Mouse (Mus musculus) heart, adult 2 months (tissue): ENCODE results near the gene Rnf126. TPM values are rescaled to one million over a fixed set of nuclear protein-coding genes. Genes with fewer than 3 reads are reported as not detected.

Source experiments
- DNase-seq, 2 experiments: peaks; one replicate each; pipeline ENCODE4 v3.0.0; 2021
- H3K27ac ChIP-seq: fragments of 200-600 bp; 2 replicates; pipeline ENCODE4 v1.8.1; 2022
- H3K27me3 ChIP-seq: fragments of 200-500 bp; 2 replicates; pipeline ENCODE4 v1.6.1; 2012; ENCODE audit warnings: mild to moderate bottlenecking, low read length, inconsistent platforms, mixed read lengths; ENCODE audit not compliant: control insufficient read depth, insufficient read depth
- H3K36me3 ChIP-seq: fragments of 200-500 bp; 2 replicates; pipeline ENCODE4 v1.6.1; 2012; ENCODE audit warnings: low read length, inconsistent platforms; ENCODE audit not compliant: control insufficient read depth, insufficient read depth
- H3K4me1 ChIP-seq: fragments of 200-500 bp; 2 replicates; pipeline ENCODE4 v1.6.1; 2011; ENCODE audit warnings: low read length; ENCODE audit not compliant: control insufficient read depth, insufficient read depth
- H3K4me3 ChIP-seq: fragments of 200-600 bp; 2 replicates; pipeline ENCODE4 v1.8.1; 2022
- H3K79me2 ChIP-seq: fragments of 200-500 bp; replicated peaks from 2 replicates; pipeline ENCODE4 v1.6.1; 2012; ENCODE audit warnings: mild to moderate bottlenecking, inconsistent platforms, low read length, moderate library complexity, mixed read lengths; ENCODE audit not compliant: control insufficient read depth, insufficient read depth
- H3K9ac ChIP-seq: fragments of 200-500 bp; 2 replicates; pipeline ENCODE4 v1.6.1; 2012; ENCODE audit warnings: low read depth, mild to moderate bottlenecking, control low read depth, inconsistent platforms, low read length, mixed read lengths
- CTCF ChIP-seq: fragments of 200-600 bp; IDR thresholded peaks from 2 replicates; pipeline ENCODE4 v1.8.1; 2022; ENCODE audit warnings: antibody characterized with exemption, mild to moderate bottlenecking, moderate library complexity
- EP300 ChIP-seq: fragments of 200-500 bp; IDR thresholded peaks from 2 replicates; pipeline ENCODE4 v1.6.1; 2011; ENCODE audit warnings: low read depth, low read length, control low read depth; ENCODE audit not compliant: insufficient read depth
- POLR2A ChIP-seq: fragments of 200-500 bp; IDR thresholded peaks from 2 replicates; pipeline ENCODE4 v1.6.1; 2011; ENCODE audit warnings: mild to moderate bottlenecking, low read depth, low read length, control low read depth; ENCODE audit not compliant: insufficient read depth
- WGBS: fragments of 180-500 bp; shearing (Covaris S2); methylation state at CpG from one replicate; pipeline ENCODE4 v1.1.7; 2018; 5-methylcytosine and 5-hydroxymethylcytosine counted together
- intact Hi-C: fragments of 180-260 bp; cut with DNase I; formaldehyde crosslinking; loops from one replicate; pipeline ENCODE4 v1.15.1; 2025
- polyA plus RNA-seq: library from polyadenylated mRNA; depleted of rRNA; stranded (reverse); fragments of >200 nt; gene quantifications from 2 replicates; pipeline ENCODE4 v1.2.3, GENCODE M21; 2012; rRNA removed
- total RNA-seq, 2 experiments: library from RNA; stranded (reverse); gene quantifications; 2 replicates each; pipeline ENCODE4 v1.2.3; 2021

Rnf126 gene
- total and polyA plus RNA-seq, 3 experiments, result 22.9 to 48.0 (median 23.6) TPM

DNA sequence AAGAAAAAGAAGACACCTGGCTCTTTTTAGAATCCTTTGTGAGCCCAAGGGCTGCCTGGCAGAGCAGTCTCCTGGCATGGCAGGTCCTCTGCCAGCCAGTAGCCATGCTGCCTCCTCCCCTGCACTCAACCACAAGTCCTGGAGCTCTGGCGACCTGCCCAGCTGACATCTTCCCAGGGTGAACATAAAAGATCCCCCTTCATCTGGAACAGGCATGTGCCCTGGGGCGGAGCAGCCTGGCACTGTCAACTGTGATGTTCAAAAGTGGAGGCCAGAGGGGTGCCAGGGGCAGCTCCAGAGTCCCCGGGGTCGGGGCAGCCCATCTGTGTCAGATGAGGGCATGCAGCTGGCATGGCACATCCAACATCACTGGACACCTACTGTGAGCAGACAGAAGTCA is 51.8 kb downstream of the Rnf126 start:
- intact Hi-C loops, result no loop called here
- DNase-seq, result no peak

DNA sequence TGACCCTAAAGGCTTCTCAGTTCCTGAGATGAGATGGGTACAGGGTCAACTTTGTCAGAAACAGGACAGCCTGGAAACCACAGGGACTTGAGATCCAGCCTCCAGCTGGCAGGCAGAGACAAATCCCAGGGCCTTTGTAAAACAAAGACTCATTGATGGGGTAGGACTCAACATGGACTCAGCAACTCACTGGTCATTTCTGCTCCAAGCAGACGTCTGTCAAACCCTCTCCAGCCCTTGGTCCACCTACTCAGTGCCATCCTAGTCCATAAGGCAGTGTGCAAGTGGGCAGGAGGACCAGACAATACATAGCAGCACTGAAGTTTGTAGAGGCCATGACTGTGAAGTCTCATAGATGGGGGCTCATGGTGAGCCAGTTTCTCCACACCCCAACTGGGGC is 53.6 kb downstream of the Rnf126 start:
- Histone ChIP-seq H3K79me2 (no peaks in the 10 kb centered on the region), H3K9ac (no peak overlapping the region), H3K36me3 (no peaks in the 10 kb centered on the region), H3K4me3 (no peak overlapping the region), H3K27me3 (peaks cover 4% of the 10 kb centered on the region; the same call in 1 of the 2 replicates), H3K4me1 (peaks cover 5% of the 10 kb centered on the region), H3K27ac (no peak overlapping the region)
- TF ChIP-seq EP300 (no peak; the same call in 1 of the 2 replicates), POLR2A (no peak)
- no peak for DNase-seq
- WGBS, result 19% methylated on average over 1 of the region's 1 CpGs
- intact Hi-C loops, result no loop called here

More for the DNA sequence above, 51.8 kb downstream of the Rnf126 start:
- TF ChIP-seq EP300, result no peak
- no peak for TF ChIP-seq CTCF
- TF ChIP-seq POLR2A, result no peak
- no peaks in the 10 kb centered on the region for H3K79me2 ChIP-seq
- H3K27me3 ChIP-seq, result peaks cover 4% of the 10 kb centered on the region; the same call in 1 of the 2 replicates
- no peak overlapping the region for H3K9ac ChIP-seq
- no peak overlapping the region for H3K27ac ChIP-seq
- H3K4me3 ChIP-seq, result no peak overlapping the region
- peaks cover 3% of the 10 kb centered on the region; the same call in 1 of the 2 replicates for H3K4me1 ChIP-seq
- H3K36me3 ChIP-seq, result no peaks in the 10 kb centered on the region
- 53% methylated on average over 4 of the region's 4 CpGs for WGBS

GRCm38 (mm10) chr10:79712499-79713126 is 54.1 kb downstream of the Rnf126 start:
- Histone ChIP-seq H3K27me3 (peaks cover 4% of the 10 kb centered on the region; the same call in 1 of the 2 replicates), H3K79me2 (no peaks in the 10 kb centered on the region), H3K9ac (no peak overlapping the region), H3K4me1 (peaks cover 5% of the 10 kb centered on the region), H3K36me3 (no peaks in the 10 kb centered on the region), H3K27ac (no peak overlapping the region), H3K4me3 (no peak overlapping the region)
- WGBS, result 16% methylated on average over 4 of the region's 6 CpGs
- TF ChIP-seq CTCF (peak; percentile 65), POLR2A (no peak; the same call in 1 of the 2 replicates), EP300 (0 out of 2 replicates have a peak, but pooled peaks have one; percentile 30)
- peak; percentile 73 to 82 for DNase-seq
- intact Hi-C loops, result no loop called here

DNA sequence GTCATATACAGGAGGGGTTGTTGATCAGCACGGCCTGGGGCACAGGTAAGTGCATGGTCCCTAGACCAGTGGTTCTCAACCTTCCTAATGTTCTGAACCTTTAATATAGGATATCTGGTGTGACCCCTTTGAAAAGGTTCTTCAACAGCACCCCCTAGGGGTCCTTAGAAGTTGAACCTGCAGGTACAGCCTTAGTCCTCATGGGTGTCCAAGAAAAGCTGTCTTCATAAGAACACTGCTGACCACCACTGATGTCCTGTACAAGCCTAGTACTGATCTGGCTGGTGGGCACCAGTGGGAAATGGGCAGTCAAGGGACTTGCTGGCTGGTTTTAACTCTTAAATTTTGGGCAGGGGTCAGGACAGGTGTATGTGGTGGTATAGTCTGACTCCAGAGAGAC is 54.7 kb downstream of the Rnf126 start:
- Histone ChIP-seq H3K27ac (no peak overlapping the region), H3K4me3 (no peak overlapping the region), H3K36me3 (no peaks in the 10 kb centered on the region; the same call in 1 of the 2 replicates), H3K27me3 (peaks cover 3% of the 10 kb centered on the region; the same call in 1 of the 2 replicates), H3K4me1 (peaks cover 9% of the 10 kb centered on the region), H3K79me2 (0 out of 2 replicates have a peak, but pooled peaks cover 3% of the 10 kb centered on the region), H3K9ac (no peak overlapping the region)
- WGBS, result 76% methylated on average over 1 of the region's 1 CpGs
- no peak for TF ChIP-seq POLR2A
- TF ChIP-seq EP300, result no peak
- TF ChIP-seq CTCF, result no peak
- intact Hi-C loops, result no loop called here
- no peak for DNase-seq

- H3K27me3 ChIP-seq, result no peaks in the 10 kb centered on the region
- TF ChIP-seq EP300, result no peak
- 0 out of 2 replicates have a peak, but pooled peaks have one; percentile 25 for TF ChIP-seq POLR2A
- H3K9ac ChIP-seq, result no peak overlapping the region
- peaks cover 21% of the 10 kb centered on the region for H3K4me1 ChIP-seq
- H3K36me3 ChIP-seq, result no peaks in the 10 kb centered on the region; the same call in 1 of the 2 replicates
- no peak for DNase-seq
- intact Hi-C loops, result loop anchor here (5.0 kb wide), 1 partner anchor 73 kb away; no protein-coding TSS in a partner anchor
- 39% methylated on average over 7 of the region's 7 CpGs for WGBS
- H3K27ac ChIP-seq, result no peak overlapping the region
- peaks cover 8% of the 10 kb centered on the region; the same call in 1 of the 2 replicates for H3K79me2 ChIP-seq
- no peak overlapping the region for H3K4me3 ChIP-seq
Measured at GRCm38 (mm10) chr10:79709307-79709706, 57.4 kb downstream of the Rnf126 start.

DNA sequence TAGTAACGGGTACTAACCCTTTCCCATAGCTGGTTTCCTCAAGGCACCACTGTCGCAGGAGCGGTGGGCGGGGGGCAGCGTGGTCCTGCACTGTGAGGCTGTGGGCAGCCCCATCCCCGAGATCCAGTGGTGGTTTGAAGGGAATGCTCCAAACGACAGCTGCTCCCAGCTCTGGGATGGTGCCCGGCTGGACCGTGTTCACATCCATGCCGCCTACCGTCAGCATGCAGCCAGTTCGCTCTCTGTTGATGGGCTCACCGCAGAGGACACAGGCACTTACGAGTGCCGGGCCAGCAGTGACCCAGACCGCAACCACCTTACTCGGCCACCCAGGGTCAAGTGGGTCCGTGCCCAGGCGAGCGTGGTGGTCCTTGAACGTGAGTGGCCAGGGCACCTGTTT is 58.1 kb downstream of the Rnf126 start:
- Histone ChIP-seq H3K27ac (no peak overlapping the region), H3K79me2 (peaks cover 8% of the 10 kb centered on the region; the same call in 1 of the 2 replicates), H3K27me3 (no peaks in the 10 kb centered on the region), H3K9ac (0 out of 2 replicates have a peak overlapping the region, but pooled peaks have one; percentile 8), H3K4me1 (peaks cover 22% of the 10 kb centered on the region), H3K36me3 (no peaks in the 10 kb centered on the region; the same call in 1 of the 2 replicates), H3K4me3 (no peak overlapping the region)
- intact Hi-C loops, result loop anchor here (5.0 kb wide), 1 partner anchor 74 kb away; no protein-coding TSS in a partner anchor
- WGBS, result 66% methylated on average over 21 of the region's 21 CpGs
- no peak for DNase-seq
- TF ChIP-seq EP300, result no peak
- no peak for TF ChIP-seq CTCF
- no peak for TF ChIP-seq POLR2A

Other genes starting within 250 kb of the Rnf126 start
Only the 30 nearest of the 34 such genes appear.
- gene Mier2, start 211.8 kb downstream of the Rnf126 start, total RNA-seq, result 10 to 100 TPM; 12.7 to 12.9 TPM
- gene Mier2, start 211.8 kb downstream of the Rnf126 start, polyA plus RNA-seq, result 27.4 and 31.8 TPM in 2 replicates
- gene Theg, start 179.6 kb downstream of the Rnf126 start, total RNA-seq, result not detected
- 0.10 TPM in 1 of 2 replicates, not detected in the other for gene Theg, start 179.6 kb downstream of the Rnf126 start, polyA plus RNA-seq
- under 1 TPM in 1 of 2 experiments, not detected in 1; 0.10 TPM for gene C2cd4c, start 152.9 kb downstream of the Rnf126 start, total RNA-seq
- 0.02 and 0.09 TPM in 2 replicates for gene C2cd4c, start 152.9 kb downstream of the Rnf126 start, polyA plus RNA-seq
- 1 to 10 TPM; 1.9 to 2.1 TPM for gene Shc2, start 129.0 kb downstream of the Rnf126 start, total RNA-seq
- gene Shc2, start 129.0 kb downstream of the Rnf126 start, polyA plus RNA-seq, result 2.9 and 3.7 TPM in 2 replicates
- gene Odf3l2, start 121.2 kb downstream of the Rnf126 start, total RNA-seq, result not detected
- not detected in 2 replicates for gene Odf3l2, start 121.2 kb downstream of the Rnf126 start, polyA plus RNA-seq
- not detected for gene Madcam1, start 102.4 kb downstream of the Rnf126 start, total RNA-seq
- not detected in 2 replicates for gene Madcam1, start 102.4 kb downstream of the Rnf126 start, polyA plus RNA-seq
- gene Tpgs1, start 97.6 kb downstream of the Rnf126 start, total RNA-seq, result 10 to 100 TPM; 16.5 to 18.8 TPM
- 18.0 and 28.1 TPM in 2 replicates for gene Tpgs1, start 97.6 kb downstream of the Rnf126 start, polyA plus RNA-seq
- 100 to 1,000 TPM; 196 to 216 TPM for gene Cdc34, start 84.8 kb downstream of the Rnf126 start, total RNA-seq
- 352 and 397 TPM in 2 replicates for gene Cdc34, start 84.8 kb downstream of the Rnf126 start, polyA plus RNA-seq
- gene Gzmm, start 77.9 kb downstream of the Rnf126 start, total RNA-seq, result 1 to 10 TPM; 6.4 to 6.5 TPM
- 7.4 and 9.2 TPM in 2 replicates for gene Gzmm, start 77.9 kb downstream of the Rnf126 start, polyA plus RNA-seq
- 1,000 to 10,000 TPM; 1,364 to 1,491 TPM for gene Bsg, start 62.5 kb downstream of the Rnf126 start, total RNA-seq
- gene Bsg, start 62.5 kb downstream of the Rnf126 start, polyA plus RNA-seq, result 1,570 and 1,684 TPM in 2 replicates
- 10 to 100 TPM; 17.0 to 17.5 TPM for gene Hcn2, start 50.3 kb downstream of the Rnf126 start, total RNA-seq
- 23.8 and 33.5 TPM in 2 replicates for gene Hcn2, start 50.3 kb downstream of the Rnf126 start, polyA plus RNA-seq
- 10 to 100 TPM; 42.2 to 44.7 TPM for gene Polrmt, start 20.4 kb downstream of the Rnf126 start, total RNA-seq
- 47.0 and 52.3 TPM in 2 replicates for gene Polrmt, start 20.4 kb downstream of the Rnf126 start, polyA plus RNA-seq
- gene Fgf22, start 11.9 kb downstream of the Rnf126 start, total RNA-seq, result not detected
- gene Fgf22, start 11.9 kb downstream of the Rnf126 start, polyA plus RNA-seq, result not detected in 2 replicates
- 1 to 10 TPM; 3.8 to 4.7 TPM for gene Fstl3, start 10.3 kb upstream of the Rnf126 start, total RNA-seq
- 9.7 and 11.9 TPM in 2 replicates for gene Fstl3, start 10.3 kb upstream of the Rnf126 start, polyA plus RNA-seq
- gene Prss57, start 24.0 kb upstream of the Rnf126 start, total RNA-seq, result not detected
- 0.08 and 0.20 TPM in 2 replicates for gene Prss57, start 24.0 kb upstream of the Rnf126 start, polyA plus RNA-seq
- 10 to 100 TPM; 51.4 to 55.6 TPM for gene Palm, start 26.6 kb upstream of the Rnf126 start, total RNA-seq
- gene Palm, start 26.6 kb upstream of the Rnf126 start, polyA plus RNA-seq, result 31.4 and 36.6 TPM in 2 replicates
- under 1 TPM; 0.50 to 0.52 TPM for gene Misp, start 54.0 kb upstream of the Rnf126 start, total RNA-seq
- gene Misp, start 54.0 kb upstream of the Rnf126 start, polyA plus RNA-seq, result 0.26 and 0.82 TPM in 2 replicates
- gene Ptbp1, start 87.5 kb upstream of the Rnf126 start, total RNA-seq, result 10 to 100 TPM; 43.9 to 51.8 TPM
- gene Ptbp1, start 87.5 kb upstream of the Rnf126 start, polyA plus RNA-seq, result 47.5 and 52.6 TPM in 2 replicates
- 1 to 10 TPM in 1 of 2 experiments, under 1 TPM in 1; 0.55 to 1.2 TPM for gene Prtn3, start 107.5 kb upstream of the Rnf126 start, total RNA-seq
- gene Prtn3, start 107.5 kb upstream of the Rnf126 start, polyA plus RNA-seq, result 0.84 TPM in 1 of 2 replicates, not detected in the other
- gene Plppr3, start 107.7 kb upstream of the Rnf126 start, total RNA-seq, result under 1 TPM; 0.20 to 0.31 TPM
- gene Plppr3, start 107.7 kb upstream of the Rnf126 start, polyA plus RNA-seq, result 0.50 and 0.80 TPM in 2 replicates
- gene Elane, start 119.3 kb upstream of the Rnf126 start, total RNA-seq, result not detected
- gene Elane, start 119.3 kb upstream of the Rnf126 start, polyA plus RNA-seq, result 0.23 TPM in 1 of 2 replicates, not detected in the other
- gene Cfd, start 123.9 kb upstream of the Rnf126 start, total RNA-seq, result 10 to 100 TPM; 22.9 to 98.7 TPM
- gene Cfd, start 123.9 kb upstream of the Rnf126 start, polyA plus RNA-seq, result 85.9 and 490 TPM in 2 replicates
- gene Med16, start 142.0 kb upstream of the Rnf126 start, total RNA-seq, result 10 to 100 TPM; 40.8 to 54.1 TPM
- gene Med16, start 142.0 kb upstream of the Rnf126 start, polyA plus RNA-seq, result 54.9 and 62.4 TPM in 2 replicates
- not detected for gene Gm26602, start 143.9 kb upstream of the Rnf126 start, total RNA-seq
- gene Gm26602, start 143.9 kb upstream of the Rnf126 start, polyA plus RNA-seq, result not detected in 2 replicates
- under 1 TPM; 0.10 to 0.25 TPM for gene Kiss1r, start 150.0 kb upstream of the Rnf126 start, total RNA-seq
- gene Kiss1r, start 150.0 kb upstream of the Rnf126 start, polyA plus RNA-seq, result 0.79 and 1.5 TPM in 2 replicates
- gene R3hdm4, start 154.3 kb upstream of the Rnf126 start, total RNA-seq, result 10 to 100 TPM; 82.4 to 85.6 TPM
- gene R3hdm4, start 154.3 kb upstream of the Rnf126 start, polyA plus RNA-seq, result 119 and 123 TPM in 2 replicates
- 1 to 10 TPM; 1.3 to 1.5 TPM for gene Arid3a, start 160.1 kb upstream of the Rnf126 start, total RNA-seq
- gene Arid3a, start 160.1 kb upstream of the Rnf126 start, polyA plus RNA-seq, result 0.88 and 1.7 TPM in 2 replicates
- gene Wdr18, start 193.2 kb upstream of the Rnf126 start, total RNA-seq, result 10 to 100 TPM; 27.8 to 29.4 TPM
- gene Wdr18, start 193.2 kb upstream of the Rnf126 start, polyA plus RNA-seq, result 31.7 and 32.2 TPM in 2 replicates
- under 1 TPM; 0.20 to 0.31 TPM for gene Grin3b, start 203.8 kb upstream of the Rnf126 start, total RNA-seq
- 0.20 and 0.29 TPM in 2 replicates for gene Grin3b, start 203.8 kb upstream of the Rnf126 start, polyA plus RNA-seq
- 100 to 1,000 TPM; 109 to 124 TPM for gene Tmem259, start 217.4 kb upstream of the Rnf126 start, total RNA-seq
- gene Tmem259, start 217.4 kb upstream of the Rnf126 start, polyA plus RNA-seq, result 184 and 220 TPM in 2 replicates